Mouse (Mus musculus): Measurements from ENCODE around the gene Rab3a. TPM values are rescaled to one million over a fixed set of nuclear protein-coding genes. Genes with fewer than 3 reads are reported as not detected.
A peak's percentile ranks its signal among the peaks of the same experiment; 100 is the strongest.

Gene Rab3a
- polyA plus RNA-seq, 1 experiment from 2014 or later = 87.8 TPM

GRCm38 (mm10) chr8:70787941-70788667, 33.6 kb downstream of the Rab3a start:
- no peak for ATAC-seq (ENCODE audit: low FRiP score)
- no peak overlapping the region for H3K9ac ChIP-seq
- H3K4me1 ChIP-seq = peaks cover 31% of the 10 kb centered on the region
- H3K27ac ChIP-seq = no peak overlapping the region
- peaks cover 58% of the 10 kb centered on the region for H3K36me3 ChIP-seq (replicated peaks)
- no peak overlapping the region for H3K4me3 ChIP-seq (replicated peaks)
- 18% methylated on average over 30 of the region's 30 CpGs for WGBS
- peaks cover 23% of the 10 kb centered on the region; the same call in 1 of the 2 replicates for H3K27me3 ChIP-seq
- H3K9me3 ChIP-seq = no peaks in the 10 kb centered on the region
- H3K4me2 ChIP-seq = 0 out of 2 replicates have a peak overlapping the region, but pooled peaks have one; percentile 6

- H3K4me1 ChIP-seq = peaks cover 39% of the 10 kb centered on the region
Measured at GRCm38 (mm10) chr8:70789046-70789445, 34.6 kb downstream of the Rab3a start.

GRCm38 (mm10) chr8:70790846-70791245, 36.4 kb downstream of the Rab3a start:
- ATAC-seq (ENCODE audit: low FRiP score) = no peak
- Histone ChIP-seq H3K4me2 (peak overlapping the region; percentile 70), H3K4me1 (peaks cover 39% of the 10 kb centered on the region), H3K27me3 (peaks cover 35% of the 10 kb centered on the region; the same call in 1 of the 2 replicates), H3K4me3 (replicated peaks) (peak overlapping the region; percentile 63), H3K9ac (peak overlapping the region; percentile 49), H3K27ac (no peak overlapping the region), H3K36me3 (replicated peaks) (peaks cover 34% of the 10 kb centered on the region), H3K9me3 (no peaks in the 10 kb centered on the region)
- WGBS = 59% methylated on average over 8 of the region's 8 CpGs

More at GRCm38 (mm10) chr8:70789046-70789445, 34.6 kb downstream of the Rab3a start:
- no peaks in the 10 kb centered on the region for H3K9me3 ChIP-seq
- no peak for ATAC-seq (ENCODE audit: low FRiP score)
- H3K4me3 ChIP-seq (replicated peaks) = no peak overlapping the region
- H3K9ac ChIP-seq = no peak overlapping the region
- H3K27ac ChIP-seq = no peak overlapping the region
- H3K36me3 ChIP-seq (replicated peaks) = peaks cover 49% of the 10 kb centered on the region
- no peak overlapping the region for H3K4me2 ChIP-seq
- peaks cover 25% of the 10 kb centered on the region; the same call in 1 of the 2 replicates for H3K27me3 ChIP-seq
- WGBS = 85% methylated on average over 10 of the region's 10 CpGs

DNA sequence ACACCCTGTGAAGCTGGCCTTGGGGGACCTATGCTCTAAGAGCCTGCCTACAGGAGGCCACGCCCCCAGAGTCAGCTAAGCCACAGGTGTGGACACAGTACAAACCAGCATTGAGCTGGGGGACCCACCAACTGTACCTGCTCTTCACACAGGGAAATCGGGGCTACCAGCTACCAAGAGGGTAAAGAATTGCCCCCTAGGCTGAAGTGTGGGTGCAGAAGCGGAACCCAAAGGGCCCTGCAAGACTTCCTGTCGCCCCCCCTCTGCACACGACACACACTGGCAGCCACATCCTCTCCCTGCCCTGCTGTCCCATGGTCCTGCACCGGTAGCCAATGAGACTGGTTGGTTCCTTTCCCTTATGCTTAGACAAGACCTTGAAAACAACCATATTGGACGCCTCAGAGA, 36.8 kb downstream of the Rab3a start:
- H3K4me1 ChIP-seq = peaks cover 44% of the 10 kb centered on the region

GRCm38 (mm10) chr8:70791975-70792691, 37.7 kb downstream of the Rab3a start:
- H3K4me2 ChIP-seq = peak overlapping the region; percentile 70
- peaks cover 39% of the 10 kb centered on the region; the same call in 1 of the 2 replicates for H3K27me3 ChIP-seq
- peak overlapping the region; percentile 94 for H3K27ac ChIP-seq
- peak overlapping the region; percentile 73 for H3K9ac ChIP-seq
- peak; percentile 85 for ATAC-seq (ENCODE audit: low FRiP score)
- peak overlapping the region; percentile 63 for H3K4me3 ChIP-seq (replicated peaks)
- H3K4me1 ChIP-seq = peaks cover 49% of the 10 kb centered on the region
- H3K9me3 ChIP-seq = no peaks in the 10 kb centered on the region
- peaks cover 22% of the 10 kb centered on the region for H3K36me3 ChIP-seq (replicated peaks)
- WGBS = 5% methylated on average over 57 of the region's 58 CpGs

More for the DNA sequence above, 36.8 kb downstream of the Rab3a start:
- Histone ChIP-seq H3K27ac (no peak overlapping the region), H3K4me3 (replicated peaks) (peak overlapping the region; percentile 63), H3K27me3 (peaks cover 39% of the 10 kb centered on the region; the same call in 1 of the 2 replicates), H3K9me3 (no peaks in the 10 kb centered on the region), H3K4me2 (peak overlapping the region; percentile 70), H3K9ac (peak overlapping the region; percentile 73), H3K36me3 (replicated peaks) (peaks cover 30% of the 10 kb centered on the region)
- WGBS = 84% methylated on average over 7 of the region's 7 CpGs
- ATAC-seq (ENCODE audit: low FRiP score) = no peak

DNA sequence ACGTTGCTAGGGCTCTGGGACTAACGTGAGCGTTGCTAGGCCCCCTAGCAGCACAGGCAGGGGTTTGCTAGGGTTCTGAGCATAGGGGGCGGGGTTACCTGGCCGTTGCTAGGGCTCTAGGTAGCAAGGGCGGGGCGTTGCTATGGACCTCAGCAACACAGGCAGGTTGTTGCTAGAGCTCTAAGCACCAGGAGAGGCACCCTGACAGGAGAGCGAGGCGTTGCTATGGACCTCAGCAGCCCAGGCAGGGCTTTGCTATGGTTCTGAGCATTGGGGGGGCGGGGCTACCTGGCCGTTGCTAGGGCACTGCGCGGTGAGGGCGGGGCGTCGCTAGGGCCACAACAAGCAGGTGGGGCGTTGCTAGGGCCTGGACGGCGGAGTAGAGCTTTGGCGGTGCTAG, 38.2 kb downstream of the Rab3a start:
- WGBS = under 1% methylated on average over 20 of the region's 20 CpGs
- H3K27me3 ChIP-seq = peaks cover 35% of the 10 kb centered on the region
- H3K4me3 ChIP-seq (replicated peaks) = peak overlapping the region; percentile 63

GRCm38 (mm10) chr8:70794215-70794614, 39.7 kb downstream of the Rab3a start:
- H3K9me3 ChIP-seq = no peaks in the 10 kb centered on the region
- no peak overlapping the region for H3K9ac ChIP-seq
- H3K27ac ChIP-seq = no peak overlapping the region
- ATAC-seq (ENCODE audit: low FRiP score) = no peak
- no peak overlapping the region for H3K4me3 ChIP-seq (replicated peaks)
- 0 out of 2 replicates have a peak, but pooled peaks cover 3% of the 10 kb centered on the region for H3K36me3 ChIP-seq (replicated peaks)
- no peak overlapping the region for H3K4me2 ChIP-seq
- peaks cover 53% of the 10 kb centered on the region for H3K4me1 ChIP-seq
- WGBS = 88% methylated on average over 2 of the region's 2 CpGs
- H3K27me3 ChIP-seq = peaks cover 38% of the 10 kb centered on the region

More for the DNA sequence above, 38.2 kb downstream of the Rab3a start:
- peak overlapping the region; percentile 73 for H3K9ac ChIP-seq
- H3K9me3 ChIP-seq = no peaks in the 10 kb centered on the region
- H3K36me3 ChIP-seq (replicated peaks) = peaks cover 17% of the 10 kb centered on the region; the same call in 1 of the 2 replicates
- peaks cover 54% of the 10 kb centered on the region for H3K4me1 ChIP-seq
- H3K4me2 ChIP-seq = peak overlapping the region; percentile 70
- ATAC-seq (ENCODE audit: low FRiP score) = peak; percentile 47
- H3K27ac ChIP-seq = peak overlapping the region; percentile 94

- 85% methylated on average over 2 of the region's 2 CpGs for WGBS
- H3K9ac ChIP-seq = no peak overlapping the region
- no peak overlapping the region for H3K4me3 ChIP-seq (replicated peaks)
- H3K9me3 ChIP-seq = no peaks in the 10 kb centered on the region
- no peak for ATAC-seq (ENCODE audit: low FRiP score)
- peaks cover 53% of the 10 kb centered on the region for H3K4me1 ChIP-seq
- no peaks in the 10 kb centered on the region for H3K36me3 ChIP-seq (replicated peaks)
- H3K27ac ChIP-seq = no peak overlapping the region
- peaks cover 49% of the 10 kb centered on the region for H3K27me3 ChIP-seq
- no peak overlapping the region; the same call in 1 of the 2 replicates for H3K4me2 ChIP-seq
Measured at GRCm38 (mm10) chr8:70795370-70795769, 40.9 kb downstream of the Rab3a start.

GRCm38 (mm10) chr8:70796403-70797080, 42.1 kb downstream of the Rab3a start:
- H3K4me1 ChIP-seq = peaks cover 51% of the 10 kb centered on the region
- ATAC-seq (ENCODE audit: low FRiP score) = peak; percentile 1
- peak overlapping the region; percentile 58 for H3K4me3 ChIP-seq (replicated peaks)
- peak overlapping the region; percentile 68 for H3K9ac ChIP-seq
- peak overlapping the region; percentile 85 for H3K4me2 ChIP-seq
- peaks cover 57% of the 10 kb centered on the region for H3K27me3 ChIP-seq
- H3K9me3 ChIP-seq = no peaks in the 10 kb centered on the region
- WGBS = 1% methylated on average over 54 of the region's 54 CpGs
- no peaks in the 10 kb centered on the region for H3K36me3 ChIP-seq (replicated peaks)
- H3K27ac ChIP-seq = peak overlapping the region; percentile 8

- no peaks in the 10 kb centered on the region for H3K9me3 ChIP-seq
- peak overlapping the region; percentile 8 for H3K27ac ChIP-seq
- H3K27me3 ChIP-seq = peaks cover 65% of the 10 kb centered on the region
- H3K4me3 ChIP-seq (replicated peaks) = peak overlapping the region; percentile 58
- ATAC-seq (ENCODE audit: low FRiP score) = peak; percentile 85
- H3K4me1 ChIP-seq = peaks cover 44% of the 10 kb centered on the region
- no peaks in the 10 kb centered on the region for H3K36me3 ChIP-seq (replicated peaks)
- peak overlapping the region; percentile 68 for H3K9ac ChIP-seq
- peak overlapping the region; percentile 85 for H3K4me2 ChIP-seq
- WGBS = under 1% methylated on average over 52 of the region's 57 CpGs
Measured at GRCm38 (mm10) chr8:70797081-70798070, 42.9 kb downstream of the Rab3a start.

DNA sequence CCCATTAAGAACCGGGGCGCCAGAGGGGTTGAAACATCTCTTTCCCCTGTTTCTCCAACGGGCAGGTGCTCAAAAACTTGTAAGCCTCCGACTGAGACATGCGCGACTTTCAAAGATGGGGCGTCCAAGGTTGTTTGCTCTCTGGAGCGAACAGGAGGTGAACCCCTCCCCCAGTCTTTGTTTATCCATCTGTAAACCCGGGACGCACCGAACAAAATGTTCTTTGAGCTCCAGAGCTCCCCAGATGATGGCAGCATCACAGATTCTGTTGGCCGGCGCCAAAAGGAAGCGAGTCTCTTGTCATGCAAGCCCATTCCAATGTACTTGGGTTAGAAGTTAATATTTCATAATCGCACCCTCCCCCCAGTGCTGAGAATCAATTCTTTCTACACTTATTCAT, 43.8 kb downstream of the Rab3a start:
- H3K4me3 ChIP-seq (replicated peaks) = peak overlapping the region; percentile 58
- ATAC-seq (ENCODE audit: low FRiP score) = no peak
- WGBS = 13% methylated on average over 15 of the region's 15 CpGs
- no peak overlapping the region for H3K27ac ChIP-seq
- H3K27me3 ChIP-seq = peaks cover 74% of the 10 kb centered on the region
- no peak overlapping the region for H3K9ac ChIP-seq
- H3K4me2 ChIP-seq = peak overlapping the region; percentile 85
- peaks cover 36% of the 10 kb centered on the region for H3K4me1 ChIP-seq
- H3K9me3 ChIP-seq = no peaks in the 10 kb centered on the region
- H3K36me3 ChIP-seq (replicated peaks) = no peaks in the 10 kb centered on the region
